Mouse (Mus musculus) megakaryocyte, embryonic 14.5 days (primary cell): ENCODE data around the gene Gm7075. TPM values are rescaled to one million over a fixed set of nuclear protein-coding genes. Genes with fewer than 3 reads are reported as not detected.
"Not testable (repeated sequence)": the region's sequence is repeated elsewhere in the genome, so short reads cannot be mapped to it uniquely, and the experiment has no call there.

Source experiments
- H3K27me3 ChIP-seq: replicated peaks from 2 replicates; pipeline ENCODE3; 2012; ENCODE audit warnings: inconsistent platforms
- H3K36me3 ChIP-seq: replicated peaks from 2 replicates; pipeline ENCODE3; 2012; ENCODE audit warnings: low read length, inconsistent platforms, mixed read lengths
- H3K4me1 ChIP-seq: 2 replicates; pipeline ENCODE4 v1.6.1; 2012; ENCODE audit warnings: inconsistent platforms
- H3K4me3 ChIP-seq: replicated peaks from 2 replicates; pipeline ENCODE3; 2012; ENCODE audit warnings: moderate library complexity, mild to moderate bottlenecking, inconsistent platforms
- H3K9me3 ChIP-seq: 2 replicates; pipeline ENCODE4 v1.6.1; 2012; ENCODE audit warnings: inconsistent platforms
- FLI1 ChIP-seq: IDR thresholded peaks from 2 replicates; pipeline ENCODE4 v1.6.1; 2012; ENCODE audit warnings: low read length, inconsistent platforms, mixed read lengths
- GATA1 ChIP-seq: IDR thresholded peaks from 3 replicates; pipeline ENCODE4 v1.6.1; 2012; ENCODE audit warnings: mixed read lengths, low read length, inconsistent platforms, borderline replicate concordance
- polyA plus RNA-seq: library from polyadenylated mRNA; stranded (reverse); fragments of >175 nt; gene quantifications from 2 replicates; pipeline ENCODE4 v1.2.3, GENCODE M21; 2012; ENCODE audit warnings: low replicate concordance; ENCODE audit not compliant: insufficient read depth

The Gm7075 gene
- polyA plus RNA-seq, 1 experiment = not detected

GRCm38 (mm10) chr10:63388948-63389347 lies 32.6 kb downstream of the Gm7075 start:
- Histone ChIP-seq H3K9me3 (no peaks in the 10 kb centered on the region), H3K36me3 (no peaks in the 10 kb centered on the region), H3K4me3 (no peak overlapping the region), H3K27me3 (no peaks in the 10 kb centered on the region), H3K4me1 (peaks cover 7% of the 10 kb centered on the region)
- TF ChIP-seq GATA1 = no peak
- TF ChIP-seq FLI1 = no peak

DNA sequence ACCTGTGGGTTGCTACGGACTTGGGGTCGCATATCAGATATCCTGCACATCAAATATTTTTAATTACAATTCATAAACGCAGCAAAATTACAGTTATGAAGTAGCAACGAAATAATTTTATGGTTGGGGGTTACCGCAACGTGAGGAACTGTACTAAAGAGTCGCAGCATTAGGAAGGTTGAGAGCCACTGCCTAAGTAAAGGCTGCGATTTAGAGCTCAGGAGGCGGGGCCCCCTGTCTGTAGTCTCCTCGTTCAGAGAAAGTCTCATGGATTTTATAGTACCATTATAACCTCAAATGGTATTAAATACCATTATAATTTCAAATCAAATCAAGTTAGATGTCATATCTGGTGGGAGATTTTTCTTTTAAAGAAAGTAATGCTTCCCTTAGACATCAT lies 34.6 kb downstream of the Gm7075 start:
- Histone ChIP-seq H3K9me3 (no peaks in the 10 kb centered on the region), H3K36me3 (no peaks in the 10 kb centered on the region), H3K27me3 (no peaks in the 10 kb centered on the region), H3K4me1 (peaks cover 16% of the 10 kb centered on the region), H3K4me3 (peak overlapping the region; percentile 92)
- no peak for TF ChIP-seq FLI1
- no peak for TF ChIP-seq GATA1

- TF ChIP-seq FLI1 = no peak
- TF ChIP-seq GATA1 = no peak
- Histone ChIP-seq H3K9me3 (no peaks in the 10 kb centered on the region), H3K27me3 (peaks cover 2% of the 10 kb centered on the region), H3K36me3 (no peaks in the 10 kb centered on the region), H3K4me1 (peaks cover 21% of the 10 kb centered on the region), H3K4me3 (peak overlapping the region; percentile 92)
These were observed 35.1 kb downstream of the Gm7075 start for GRCm38 (mm10) chr10:63386444-63386843.

- H3K4me3 ChIP-seq = peak overlapping the region; percentile 92
- not testable (repeated sequence) for H3K36me3 ChIP-seq, H3K9me3 ChIP-seq
These were observed 35.7 kb downstream of the Gm7075 start for GRCm38 (mm10) chr10:63385897-63386296.

DNA sequence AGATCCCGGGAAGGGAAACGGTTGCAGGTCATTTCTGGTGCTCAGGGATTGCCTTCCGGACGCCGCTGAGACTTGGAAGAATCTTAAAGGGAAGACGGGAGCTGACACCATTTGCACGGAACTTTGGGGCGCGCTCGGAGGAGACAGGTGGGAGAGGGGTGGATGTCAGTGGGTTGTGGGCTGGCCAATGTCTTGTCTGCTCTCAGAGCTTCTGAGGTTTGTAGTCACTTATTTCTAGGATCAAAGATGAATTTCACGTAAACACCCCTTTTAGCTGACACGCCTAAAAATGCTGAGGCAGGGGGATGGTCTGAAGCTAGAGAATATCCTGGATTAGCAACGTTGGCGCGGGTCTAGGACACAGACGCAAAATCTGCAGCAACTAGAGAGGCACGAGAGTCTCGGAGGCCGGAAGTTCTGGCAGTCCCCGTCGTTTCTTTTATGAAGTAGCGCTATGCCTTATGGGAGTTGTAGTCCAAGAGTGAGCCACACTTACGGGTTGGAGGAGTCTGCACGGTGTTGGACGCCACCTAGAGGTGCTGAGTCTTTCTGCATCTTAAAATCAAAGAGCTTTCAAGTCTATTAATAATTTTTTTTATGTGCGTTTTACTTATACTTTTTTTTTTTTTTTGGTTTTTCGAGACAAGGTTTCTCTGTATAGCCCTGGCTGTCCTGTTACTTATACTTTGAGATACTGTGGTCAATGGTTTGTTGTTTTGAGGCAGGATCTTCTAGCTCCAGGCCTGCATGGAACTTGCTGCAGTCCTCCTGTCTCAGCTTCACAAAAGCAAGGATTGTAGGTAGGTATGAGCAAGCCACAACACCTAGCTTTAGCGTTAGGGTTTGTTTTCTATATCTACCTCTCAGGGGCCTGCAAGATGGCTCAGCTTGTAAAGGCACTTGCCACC lies 39.0 kb downstream of the Gm7075 start, which contains the start of gene Dnajc12:
Gene Dnajc12, plus strand, starts transcription at position 72 of the 908 bp plus-strand sequence.
- Histone ChIP-seq H3K4me1 (peaks cover 25% of the 10 kb centered on the region), H3K27me3 (peaks cover 2% of the 10 kb centered on the region), H3K9me3 (no peaks in the 10 kb centered on the region), H3K4me3 (peak within 1 kb of the TSS; percentile 92), H3K36me3 (no peaks in the 10 kb centered on the region)
- no peak for TF ChIP-seq GATA1
- no peak for TF ChIP-seq FLI1

More at GRCm38 (mm10) chr10:63385897-63386296, 35.7 kb downstream of the Gm7075 start:
- peaks cover 24% of the 10 kb centered on the region for H3K4me1 ChIP-seq
- not testable (repeated sequence) for H3K27me3 ChIP-seq

DNA sequence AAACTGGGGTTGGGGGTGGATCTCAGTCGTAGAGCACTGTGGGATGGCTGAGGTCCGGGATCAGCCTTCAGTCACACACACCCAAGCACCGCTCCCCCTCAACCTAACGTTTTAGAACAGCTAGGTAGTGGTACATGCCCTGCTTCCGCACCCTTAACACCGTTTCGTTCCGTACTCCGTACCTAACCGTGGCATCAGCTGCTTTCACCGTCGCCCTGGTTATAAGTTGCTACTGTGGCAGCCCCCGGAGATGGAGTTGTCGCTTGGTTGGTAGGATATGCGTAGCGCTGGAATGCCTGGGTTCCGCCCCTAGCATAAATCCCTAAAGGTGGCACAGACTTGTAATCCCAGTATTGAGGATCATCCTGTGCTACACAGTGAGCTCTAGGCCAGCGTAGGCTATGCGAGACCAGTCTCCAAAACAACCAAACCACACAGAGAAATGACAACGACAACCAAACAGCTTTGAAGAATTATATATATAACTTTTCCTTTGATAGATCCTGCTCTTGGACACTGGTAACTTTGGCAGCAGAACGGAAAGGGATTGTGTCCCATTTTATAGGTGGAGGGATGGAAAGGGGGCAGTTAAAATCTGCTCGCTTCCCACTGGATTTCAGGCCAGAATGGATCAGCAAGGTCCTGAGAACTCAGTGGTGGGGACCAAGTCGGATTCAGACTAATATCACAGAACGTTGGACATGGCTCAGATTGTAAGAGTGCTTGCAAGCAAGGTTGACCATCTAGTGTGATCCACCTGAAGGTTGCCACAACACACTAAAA lies 39.9 kb downstream of the Gm7075 start, which contains the start of gene Sirt1:
Gene Sirt1, minus strand, starts transcription at position 207 of the 783 bp plus-strand sequence.
- H3K4me3 ChIP-seq = peak within 1 kb of the TSS; percentile 92
- no peaks in the 10 kb centered on the region for H3K36me3 ChIP-seq
- H3K9me3 ChIP-seq = no peaks in the 10 kb centered on the region
- peaks cover 30% of the 10 kb centered on the region for H3K4me1 ChIP-seq
- H3K27me3 ChIP-seq = peaks cover 2% of the 10 kb centered on the region
- TF ChIP-seq GATA1 = no peak
- no peak for TF ChIP-seq FLI1

GRCm38 (mm10) chr10:63378948-63379680 lies 42.5 kb downstream of the Gm7075 start:
- Histone ChIP-seq H3K9me3 (no peaks in the 10 kb centered on the region), H3K36me3 (no peaks in the 10 kb centered on the region), H3K4me1 (peaks cover 34% of the 10 kb centered on the region), H3K27me3 (peaks cover 2% of the 10 kb centered on the region), H3K4me3 (no peak overlapping the region)
- TF ChIP-seq FLI1 (no peak), GATA1 (no peak)

GRCm38 (mm10) chr10:63377468-63377867 lies 44.1 kb downstream of the Gm7075 start:
- no peaks in the 10 kb centered on the region for H3K36me3 ChIP-seq
- H3K4me1 ChIP-seq = peaks cover 27% of the 10 kb centered on the region
- H3K9me3 ChIP-seq = no peaks in the 10 kb centered on the region
- peaks cover 2% of the 10 kb centered on the region for H3K27me3 ChIP-seq
- TF ChIP-seq GATA1 = no peak
- no peak for TF ChIP-seq FLI1
- H3K4me3 ChIP-seq = peak overlapping the region; percentile 17

- no peak for TF ChIP-seq GATA1
- no peak for TF ChIP-seq FLI1
- no peaks in the 10 kb centered on the region for H3K36me3 ChIP-seq
- H3K27me3 ChIP-seq = no peaks in the 10 kb centered on the region
- H3K9me3 ChIP-seq = no peaks in the 10 kb centered on the region
- no peak overlapping the region for H3K4me3 ChIP-seq
- peaks cover 18% of the 10 kb centered on the region for H3K4me1 ChIP-seq
These were observed 45.3 kb downstream of the Gm7075 start for GRCm38 (mm10) chr10:63376303-63376702.

Other genes with a start within 250 kb of the Gm7075 start
- gene Mypn, start 217.8 kb downstream of the Gm7075 start, polyA plus RNA-seq = not detected in 2 replicates
- gene Herc4, start 178.0 kb downstream of the Gm7075 start, polyA plus RNA-seq = 8.2 TPM in 1 of 2 replicates, not detected in the other
- 1.0 TPM in 1 of 2 replicates, not detected in the other for gene Sirt1, start 40.1 kb downstream of the Gm7075 start, polyA plus RNA-seq
- gene Dnajc12, start 39.3 kb downstream of the Gm7075 start, polyA plus RNA-seq = 1.0 TPM in 1 of 2 replicates, not detected in the other
- gene Ctnna3, start 8.3 kb upstream of the Gm7075 start, polyA plus RNA-seq = not detected in 2 replicates